Mouse (Mus musculus): ENCODE data around the gene Gfra1.

- TF ChIP-seq CTCF (conservative IDR thresholded peaks at IDR 0.05 in 1 of 2, IDR thresholded peaks at IDR 0.05 in 1 of 2; ENCODE audit: low read depth in 2 of 2, low read length in 2 of 2) = no peak
- no peak for TF ChIP-seq TBP (conservative IDR thresholded peaks at IDR 0.05; ENCODE audit: low read depth, low read length)
- TF ChIP-seq JUN (IDR thresholded peaks at IDR 0.05; ENCODE audit: insufficient read depth, low read depth, low read length) = no peak
- no peak for TF ChIP-seq E2F4 (IDR thresholded peaks at IDR 0.05; ENCODE audit: insufficient replicate concordance, low read depth, low read length)
These were observed 212.1 kb downstream of the Gfra1 start for GRCm38 (mm10) chr19:58243604-58244003.
